Mouse (Mus musculus): ENCODE data around the gene Hist3h2a. TPM values are rescaled to one million over a fixed set of nuclear protein-coding genes. Genes with fewer than 3 reads are reported as not detected.

The Hist3h2a gene
- 31.8 and 32.7 TPM in 2 replicates for polyA plus RNA-seq (2014; fragmentation: Nextera tagmentation; extraction: Ambion mirVana)

- peak within 1 kb of the TSS; percentile 93 for H3K9ac ChIP-seq (ENCODE audit: low read depth, low read length)
- H3K36me3 ChIP-seq (ENCODE audit: control insufficient read depth, insufficient read depth, low read length): peaks cover 11% of the 10 kb centered on the region
- H3K4me2 ChIP-seq (replicated peaks; ENCODE audit: low read depth, low read length): peak within 1 kb of the TSS; percentile 87
- under 1% methylated on average over 49 of the region's 49 CpGs for WGBS
- peak within 1 kb of the TSS; percentile 100 for H3K27ac ChIP-seq (ENCODE audit: low read depth, low read length)
- H3K4me1 ChIP-seq (ENCODE audit: control insufficient read depth, insufficient read depth, low read length): peaks cover 21% of the 10 kb centered on the region; the same call in 1 of the 2 replicates
- H3K4me3 ChIP-seq (ENCODE audit: low read length): peak within 1 kb of the TSS; percentile 56
- peak; percentile 93 for ATAC-seq (ENCODE audit: low FRiP score, low TSS enrichment)
- 0 out of 2 replicates have a peak, but pooled peaks cover 3% of the 10 kb centered on the region for H3K27me3 ChIP-seq (ENCODE audit: control insufficient read depth, insufficient read depth, low read length)
- no peaks in the 10 kb centered on the region for H3K9me3 ChIP-seq (ENCODE audit: control insufficient read depth, low read length)
Measured at GRCm38 (mm10) chr11:58954420-58955142, at the start of gene Hist3h2a, which contains the start of gene Trim17. Hist3h2a (plus strand) TSS chr11:58954685. Trim17 (plus strand) TSS chr11:58954685.

GRCm38 (mm10) chr11:58904838-58905237 lies 49.6 kb upstream of the Hist3h2a start:
- Histone ChIP-seq H3K4me3 (ENCODE audit: low read length) (no peak overlapping the region), H3K9me3 (ENCODE audit: control insufficient read depth, low read length) (no peaks in the 10 kb centered on the region), H3K27ac (ENCODE audit: low read depth, low read length) (no peak overlapping the region), H3K4me2 (replicated peaks; ENCODE audit: low read depth, low read length) (no peak overlapping the region; the same call in none of the 2 replicates), H3K27me3 (ENCODE audit: control insufficient read depth, insufficient read depth, low read length) (no peaks in the 10 kb centered on the region), H3K36me3 (ENCODE audit: control insufficient read depth, insufficient read depth, low read length) (peaks cover 22% of the 10 kb centered on the region; the same call in 1 of the 2 replicates), H3K9ac (ENCODE audit: low read depth, low read length) (no peak overlapping the region), H3K4me1 (ENCODE audit: control insufficient read depth, insufficient read depth, low read length) (no peaks in the 10 kb centered on the region; the same call in 1 of the 2 replicates)
- 48% methylated on average over 6 of the region's 6 CpGs for WGBS
- ATAC-seq (ENCODE audit: low FRiP score, low TSS enrichment): no peak; the same call in 1 of the 2 replicates

GRCm38 (mm10) chr11:58913776-58914175 lies 40.7 kb upstream of the Hist3h2a start:
- Histone ChIP-seq H3K9me3 (ENCODE audit: control insufficient read depth, low read length) (no peaks in the 10 kb centered on the region), H3K9ac (ENCODE audit: low read depth, low read length) (no peak overlapping the region), H3K27me3 (ENCODE audit: control insufficient read depth, insufficient read depth, low read length) (no peaks in the 10 kb centered on the region), H3K4me1 (ENCODE audit: control insufficient read depth, insufficient read depth, low read length) (peaks cover 6% of the 10 kb centered on the region; the same call in 1 of the 2 replicates), H3K36me3 (ENCODE audit: control insufficient read depth, insufficient read depth, low read length) (no peaks in the 10 kb centered on the region), H3K4me2 (replicated peaks; ENCODE audit: low read depth, low read length) (no peak overlapping the region; the same call in 1 of the 2 replicates), H3K27ac (ENCODE audit: low read depth, low read length) (no peak overlapping the region), H3K4me3 (ENCODE audit: low read length) (no peak overlapping the region)
- WGBS: 80% methylated on average over 1 of the region's 1 CpGs
- ATAC-seq (ENCODE audit: low FRiP score, low TSS enrichment): no peak

GRCm38 (mm10) chr11:58914461-58915028 lies 39.9 kb upstream of the Hist3h2a start:
- H3K9ac ChIP-seq (ENCODE audit: low read depth, low read length): peak overlapping the region; percentile 48; the same call in 1 of the 2 replicates
- WGBS: 16% methylated on average over 17 of the region's 17 CpGs
- peak; percentile 25; the same call in 1 of the 2 replicates for ATAC-seq (ENCODE audit: low FRiP score, low TSS enrichment)
- no peaks in the 10 kb centered on the region for H3K9me3 ChIP-seq (ENCODE audit: control insufficient read depth, low read length)
- no peaks in the 10 kb centered on the region for H3K27me3 ChIP-seq (ENCODE audit: control insufficient read depth, insufficient read depth, low read length)
- no peak overlapping the region for H3K27ac ChIP-seq (ENCODE audit: low read depth, low read length)
- peak overlapping the region; percentile 62 for H3K4me2 ChIP-seq (replicated peaks; ENCODE audit: low read depth, low read length)
- no peaks in the 10 kb centered on the region for H3K36me3 ChIP-seq (ENCODE audit: control insufficient read depth, insufficient read depth, low read length)
- H3K4me3 ChIP-seq (ENCODE audit: low read length): peak overlapping the region; percentile 31
- peaks cover 6% of the 10 kb centered on the region; the same call in 1 of the 2 replicates for H3K4me1 ChIP-seq (ENCODE audit: control insufficient read depth, insufficient read depth, low read length)

GRCm38 (mm10) chr11:58916879-58917744 lies 37.4 kb upstream of the Hist3h2a start:
- no peak for ATAC-seq (ENCODE audit: low FRiP score, low TSS enrichment)

GRCm38 (mm10) chr11:58917745-58918366 lies 36.6 kb upstream of the Hist3h2a start, which contains the start of gene Btnl10:
Btnl10 (plus strand) TSS chr11:58917908.
- H3K27me3 ChIP-seq (ENCODE audit: control insufficient read depth, insufficient read depth, low read length): no peaks in the 10 kb centered on the region

More at GRCm38 (mm10) chr11:58916879-58917744, 37.4 kb upstream of the Hist3h2a start:
- Histone ChIP-seq H3K4me3 (ENCODE audit: low read length) (no peak overlapping the region), H3K4me2 (replicated peaks; ENCODE audit: low read depth, low read length) (no peak overlapping the region), H3K27me3 (ENCODE audit: control insufficient read depth, insufficient read depth, low read length) (no peaks in the 10 kb centered on the region), H3K36me3 (ENCODE audit: control insufficient read depth, insufficient read depth, low read length) (no peaks in the 10 kb centered on the region), H3K9ac (ENCODE audit: low read depth, low read length) (no peak overlapping the region), H3K4me1 (ENCODE audit: control insufficient read depth, insufficient read depth, low read length) (peaks cover 6% of the 10 kb centered on the region; the same call in 1 of the 2 replicates), H3K27ac (ENCODE audit: low read depth, low read length) (no peak overlapping the region), H3K9me3 (ENCODE audit: control insufficient read depth, low read length) (no peaks in the 10 kb centered on the region)
- 54% methylated on average over 14 of the region's 14 CpGs for WGBS

GRCm38 (mm10) chr11:58918759-58919158 lies 35.7 kb upstream of the Hist3h2a start:
- no peak for ATAC-seq (ENCODE audit: low FRiP score, low TSS enrichment)
- Histone ChIP-seq H3K4me3 (ENCODE audit: low read length) (no peak overlapping the region), H3K27me3 (ENCODE audit: control insufficient read depth, insufficient read depth, low read length) (no peaks in the 10 kb centered on the region), H3K9me3 (ENCODE audit: control insufficient read depth, low read length) (no peaks in the 10 kb centered on the region), H3K9ac (ENCODE audit: low read depth, low read length) (no peak overlapping the region), H3K4me1 (ENCODE audit: control insufficient read depth, insufficient read depth, low read length) (peaks cover 6% of the 10 kb centered on the region; the same call in 1 of the 2 replicates), H3K36me3 (ENCODE audit: control insufficient read depth, insufficient read depth, low read length) (no peaks in the 10 kb centered on the region), H3K4me2 (replicated peaks; ENCODE audit: low read depth, low read length) (no peak overlapping the region), H3K27ac (ENCODE audit: low read depth, low read length) (no peak overlapping the region)
- WGBS: 70% methylated on average over 5 of the region's 5 CpGs

More at GRCm38 (mm10) chr11:58917745-58918366, 36.6 kb upstream of the Hist3h2a start, which contains the start of gene Btnl10:
- Histone ChIP-seq H3K27ac (ENCODE audit: low read depth, low read length) (no peak within 1 kb of the TSS), H3K36me3 (ENCODE audit: control insufficient read depth, insufficient read depth, low read length) (no peaks in the 10 kb centered on the region), H3K9ac (ENCODE audit: low read depth, low read length) (no peak within 1 kb of the TSS), H3K4me3 (ENCODE audit: low read length) (no peak within 1 kb of the TSS), H3K4me1 (ENCODE audit: control insufficient read depth, insufficient read depth, low read length) (peaks cover 6% of the 10 kb centered on the region; the same call in 1 of the 2 replicates), H3K4me2 (replicated peaks; ENCODE audit: low read depth, low read length) (no peak within 1 kb of the TSS), H3K9me3 (ENCODE audit: control insufficient read depth, low read length) (no peaks in the 10 kb centered on the region)
- 82% methylated on average over 12 of the region's 12 CpGs for WGBS
- no peak for ATAC-seq (ENCODE audit: low FRiP score, low TSS enrichment)

GRCm38 (mm10) chr11:58922420-58922819 lies 32.1 kb upstream of the Hist3h2a start:
- Histone ChIP-seq H3K4me1 (ENCODE audit: control insufficient read depth, insufficient read depth, low read length) (no peaks in the 10 kb centered on the region), H3K36me3 (ENCODE audit: control insufficient read depth, insufficient read depth, low read length) (no peaks in the 10 kb centered on the region), H3K27me3 (ENCODE audit: control insufficient read depth, insufficient read depth, low read length) (no peaks in the 10 kb centered on the region), H3K9me3 (ENCODE audit: control insufficient read depth, low read length) (no peaks in the 10 kb centered on the region), H3K4me3 (ENCODE audit: low read length) (no peak overlapping the region), H3K9ac (ENCODE audit: low read depth, low read length) (no peak overlapping the region), H3K27ac (ENCODE audit: low read depth, low read length) (no peak overlapping the region), H3K4me2 (replicated peaks; ENCODE audit: low read depth, low read length) (no peak overlapping the region)
- 81% methylated on average over 9 of the region's 9 CpGs for WGBS
- ATAC-seq (ENCODE audit: low FRiP score, low TSS enrichment): no peak
